Comparison of ENCODE assay signal across 9 mouse cellular contexts in genomic region chr5:125188812-125189598, GRCm38 (mm10). TPM values are rescaled to one million over a fixed set of nuclear protein-coding genes. Genes with fewer than 3 reads are reported as not detected.
DNase-seq lines count a peak whose midpoint lies in the region; ATAC-seq and TF ChIP-seq lines count a peak whose summit lies in the region.
"Had no signal": no experiment of that assay in that cellular context is flagged by ENCODE, and none has a peak within 500 bp of the region (broad histone marks: within the 10 kb centered on the region; RNA-seq: fewer than 3 reads in every experiment).

No protein-coding gene starts in this region.

- no peak overlapping the region for H3K4me3 ChIP-seq in left cerebral cortex, adult 2 months
- H3K4me3 ChIP-seq in C2C12 (ENCODE audit: insufficient read depth, poor library complexity, severe bottlenecking), result no peak overlapping the region
- H3K4me3 ChIP-seq in heart, embryonic 10.5 days, result no peak overlapping the region
- H3K4me3 ChIP-seq: limb, embryonic 10.5 days had no signal

- H3K79me2 ChIP-seq in C2C12 (ENCODE audit: control insufficient read depth, insufficient read depth), result no peaks in the 10 kb centered on the region

- H3K9me3 ChIP-seq in heart, embryonic 10.5 days, result no peaks in the 10 kb centered on the region
- H3K9me3 ChIP-seq: limb, embryonic 10.5 days had no signal

- WGBS in heart, embryonic 10.5 days, result 32% methylated on average over 12 of the region's 12 CpGs

- no peak overlapping the region for H3K27ac ChIP-seq in left cerebral cortex, adult 2 months
- H3K27ac ChIP-seq in heart, embryonic 10.5 days, result no peak overlapping the region
- H3K27ac ChIP-seq: limb, embryonic 10.5 days had no signal

- peak; percentile 34; the same call in 1 of the 2 replicates for ATAC-seq in megakaryocyte progenitor cell, adult 5-6 weeks (replicated peaks; ENCODE audit: poor library complexity)

- H3K36me3 ChIP-seq in C2C12 (ENCODE audit: control insufficient read depth, insufficient read depth), result no peaks in the 10 kb centered on the region
- H3K36me3 ChIP-seq in heart, embryonic 10.5 days, result no peaks in the 10 kb centered on the region
- H3K36me3 ChIP-seq: limb, embryonic 10.5 days had no signal

- no peaks in the 10 kb centered on the region for H3K27me3 ChIP-seq in C2C12 (ENCODE audit: control insufficient read depth, insufficient read depth, insufficient read length)
- peaks cover 22% of the 10 kb centered on the region; the same call in 1 of the 2 replicates for H3K27me3 ChIP-seq in heart, embryonic 10.5 days (ENCODE audit: insufficient read depth, poor library complexity, severe bottlenecking)

- TF ChIP-seq CTCF in left cerebral cortex, adult 2 months (IDR thresholded peaks at IDR 0.05), result no peak
- peak; percentile 13 for TF ChIP-seq CTCF in C2C12 (IDR thresholded peaks at IDR 0.05; ENCODE audit: control insufficient read depth, insufficient read depth, insufficient read length)

- peaks cover 27% of the 10 kb centered on the region for H3K4me1 ChIP-seq in heart, embryonic 10.5 days

- no peaks in the 10 kb centered on the region for H3K79me3 ChIP-seq in C2C12 (ENCODE audit: low read depth)

- no peak overlapping the region for H3ac ChIP-seq in C2C12 (ENCODE audit: control insufficient read depth, insufficient read length, low read depth)

- DNase-seq in left cerebral cortex, adult 2 months (ENCODE audit: extremely low spot score in 1 of 2, low spot score in 2 of 2), result peak; percentile 45 to 51
- DNase-seq in left cerebral cortex, adult 11 months (ENCODE audit: low spot score), result no peak
- peak; percentile 49 for DNase-seq in adrenal gland, postnatal 10 days
- DNase-seq in kidney, adult 9 months, result no peak
- DNase-seq in heart, embryonic 10.5 days (ENCODE audit: low spot score), result no peak
- DNase-seq in cerebellum, adult 8-10 months, result no peak

- intact Hi-C loops in left cerebral cortex, adult 2 months (cut with DNase I), result loop anchor here (5.0 kb wide), 1 partner anchor 287 kb away; no protein-coding TSS in a partner anchor

TF ChIP-seq in C2C12, 6 proteins besides CTCF, POLR2A, EP300 and RAD21:
- TF ChIP-seq MAX (IDR thresholded peaks at IDR 0.05) (no peak), MYOD1 (IDR thresholded peaks at IDR 0.05; ENCODE audit: control insufficient read depth, insufficient read length, low read depth) (peak; percentile 9), CEBPB (IDR thresholded peaks at IDR 0.05; ENCODE audit: low read depth) (no peak), USF1 (IDR thresholded peaks at IDR 0.05; ENCODE audit: low read depth) (no peak), MYOG (IDR thresholded peaks at IDR 0.05; ENCODE audit: control insufficient read depth, extremely low read depth, insufficient read length) (no peak)
TF ChIP-seq in C2C12: peak in this region for 1.

RNA-seq across cellular contexts. Expression of gene Ncor2, which starts 10.0 kb away (rescaled TPM):
- total RNA-seq in left cerebral cortex, adult 2 months (2021), result 100 to 1,000 TPM; 228 to 270 TPM
- 91.1 TPM for polyA plus RNA-seq in C2C12 (2012; fragmentation: generic; extraction: Trizol)
- 100 to 1,000 TPM; 125 to 153 TPM for total RNA-seq in adrenal gland, postnatal 10 days (2021)
- 50.1 and 57.3 TPM in 2 replicates for total RNA-seq in megakaryocyte progenitor cell, adult 5-6 weeks (2015)
- total RNA-seq in megakaryocyte progenitor cell, adult 5-6 weeks (2017), result 8.4 and 10.9 TPM in 2 replicates
- 17.8 and 23.3 TPM in 2 replicates for polyA plus RNA-seq in heart, embryonic 10.5 days (2016; fragmentation: Nextera tagmentation; extraction: Ambion mirVana)

Comparison
In these comparisons a context has a peak if more than half of its experiments do, and no peak if none do; other contexts are left out.
1. DNase-seq: peak in left cerebral cortex, adult 2 months (2 of 2) and adrenal gland, postnatal 10 days (single experiment); none in left cerebral cortex, adult 11 months (single experiment), kidney, adult 9 months (single experiment), heart, embryonic 10.5 days (single experiment) and cerebellum, adult 8-10 months (single experiment).